Mouse (Mus musculus) inflammation-experienced regulatory T-cells, adult 6 months (primary cell): ENCODE data around the gene Etl4. TPM values are rescaled to one million over a fixed set of nuclear protein-coding genes. Genes with fewer than 3 reads are reported as not detected.

Experiments
- ATAC-seq: one replicate; pipeline ENCODE4 v1.8.0; 2017
- polyA plus RNA-seq, 3 experiments: library from polyadenylated mRNA; unstranded; fragments of 100-300 nt; shearing (Covaris generic); gene quantifications; one replicate each; pipeline ENCODE4 v1.2.1; 2017

Etl4 gene
- polyA plus RNA-seq, 3 experiments from 2014 or later, result 0.40 TPM; not detected in 2

DNA sequence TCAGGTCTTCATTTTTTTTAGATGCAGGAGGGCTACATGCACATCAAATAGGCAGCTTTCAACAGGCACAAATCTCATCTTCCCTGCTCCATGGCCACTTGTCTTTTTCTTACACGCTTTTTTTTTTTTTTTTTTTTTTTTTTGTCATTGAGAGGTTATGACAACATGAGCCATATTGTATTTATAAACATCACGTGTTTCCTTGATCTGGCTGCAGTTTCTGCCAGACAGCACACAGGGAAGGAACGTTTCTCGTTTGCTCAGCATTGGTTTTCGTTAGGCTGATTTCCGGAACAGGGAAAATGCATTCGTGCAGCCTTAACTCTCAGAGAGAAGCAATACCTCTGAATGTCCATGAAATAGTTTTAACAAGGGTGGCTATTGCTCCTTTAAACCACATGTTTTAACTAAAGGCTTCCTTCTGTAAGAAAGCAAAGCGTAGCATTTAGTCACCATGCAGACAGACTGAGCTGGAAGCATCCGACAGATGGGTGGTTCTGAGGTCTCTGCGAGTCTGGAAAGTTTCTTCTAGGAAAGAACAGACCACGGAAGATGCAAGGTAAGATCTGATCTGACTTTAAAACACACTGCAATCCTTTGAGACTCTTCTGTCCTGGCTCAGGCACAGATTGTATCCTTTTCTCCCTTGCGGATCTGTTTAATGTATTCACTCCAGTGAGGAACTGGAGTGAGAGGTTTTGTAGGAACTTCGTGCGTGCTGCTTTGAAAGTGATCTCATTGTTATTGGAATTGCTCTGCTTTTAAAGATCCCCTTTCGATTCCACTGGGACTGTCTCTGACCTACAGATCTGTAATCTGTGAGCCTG is 812.8 kb downstream of the Etl4 start:
- ATAC-seq, result no peak

DNA sequence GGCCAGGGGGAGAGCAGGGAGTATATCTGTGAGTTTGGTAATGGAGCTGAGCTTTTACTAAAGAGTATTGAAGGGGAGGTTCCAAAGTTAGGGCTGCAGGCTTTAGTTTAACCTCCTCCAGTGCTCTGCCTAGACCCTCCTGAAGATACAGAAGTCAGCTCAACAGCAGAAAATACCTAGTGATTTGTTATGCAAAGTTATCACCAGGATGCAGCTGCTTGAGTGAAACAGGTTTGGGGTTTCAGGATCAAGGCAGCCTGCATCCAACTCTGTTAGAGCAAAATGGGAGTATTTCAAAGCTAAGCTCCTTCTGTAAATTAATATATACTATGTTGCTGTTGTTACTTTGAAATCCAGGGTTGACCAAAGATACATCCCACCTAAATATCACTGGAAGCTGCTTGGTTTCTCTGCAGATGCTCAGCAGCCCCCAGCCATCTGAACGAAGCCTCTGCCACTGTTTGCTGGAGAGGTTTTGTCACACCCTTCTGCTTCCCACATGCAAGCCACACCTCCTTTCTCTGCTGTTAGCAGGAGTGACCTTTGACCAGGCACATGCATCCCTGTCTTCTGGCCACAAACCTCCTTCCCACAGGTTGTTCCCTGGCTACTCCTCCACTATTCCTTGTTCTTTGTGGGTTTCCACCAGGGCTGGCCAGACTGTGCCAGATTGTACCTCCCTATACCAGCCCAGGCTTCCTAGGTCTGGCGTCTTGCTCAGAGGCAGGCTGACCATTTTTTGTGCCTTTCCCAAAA is 814.6 kb downstream of the Etl4 start:
- no peak for ATAC-seq

GRCm38 (mm10) chr2:20726974-20727373 is 817.4 kb downstream of the Etl4 start:
- no peak for ATAC-seq

DNA sequence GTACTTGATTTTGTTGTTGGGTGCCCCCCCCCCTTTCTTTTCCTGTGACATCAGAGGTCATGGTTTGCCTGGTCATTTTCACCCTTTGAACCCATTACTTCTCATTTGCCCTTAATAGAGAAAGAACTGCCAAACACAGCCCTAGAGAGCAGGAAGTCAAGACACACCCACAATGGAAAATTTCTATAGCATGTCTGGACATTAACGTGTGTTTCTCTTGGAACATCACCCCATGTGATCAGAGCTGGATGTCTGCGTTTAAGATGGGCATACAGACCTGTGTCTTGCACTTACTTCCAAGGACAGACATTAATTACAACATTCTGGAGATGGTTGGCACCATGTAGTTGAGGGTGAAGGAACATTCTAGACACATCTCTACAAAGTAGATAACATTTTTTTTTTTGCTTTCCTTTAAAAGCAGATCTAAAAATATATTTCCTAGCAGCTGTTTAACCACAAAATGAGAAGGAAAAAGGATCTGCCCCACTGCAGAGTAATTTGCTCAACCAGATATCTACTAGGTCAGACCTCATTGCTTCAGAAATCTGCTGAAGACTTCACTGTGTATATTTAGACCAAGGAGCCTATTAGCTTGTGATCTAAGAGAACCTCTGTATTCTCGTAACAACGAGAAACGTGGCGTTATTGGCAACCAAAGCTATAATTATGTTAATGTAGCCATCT is 818.3 kb downstream of the Etl4 start:
- ATAC-seq, result no peak

GRCm38 (mm10) chr2:20735444-20735843 is 825.9 kb downstream of the Etl4 start:
- ATAC-seq, result no peak

DNA sequence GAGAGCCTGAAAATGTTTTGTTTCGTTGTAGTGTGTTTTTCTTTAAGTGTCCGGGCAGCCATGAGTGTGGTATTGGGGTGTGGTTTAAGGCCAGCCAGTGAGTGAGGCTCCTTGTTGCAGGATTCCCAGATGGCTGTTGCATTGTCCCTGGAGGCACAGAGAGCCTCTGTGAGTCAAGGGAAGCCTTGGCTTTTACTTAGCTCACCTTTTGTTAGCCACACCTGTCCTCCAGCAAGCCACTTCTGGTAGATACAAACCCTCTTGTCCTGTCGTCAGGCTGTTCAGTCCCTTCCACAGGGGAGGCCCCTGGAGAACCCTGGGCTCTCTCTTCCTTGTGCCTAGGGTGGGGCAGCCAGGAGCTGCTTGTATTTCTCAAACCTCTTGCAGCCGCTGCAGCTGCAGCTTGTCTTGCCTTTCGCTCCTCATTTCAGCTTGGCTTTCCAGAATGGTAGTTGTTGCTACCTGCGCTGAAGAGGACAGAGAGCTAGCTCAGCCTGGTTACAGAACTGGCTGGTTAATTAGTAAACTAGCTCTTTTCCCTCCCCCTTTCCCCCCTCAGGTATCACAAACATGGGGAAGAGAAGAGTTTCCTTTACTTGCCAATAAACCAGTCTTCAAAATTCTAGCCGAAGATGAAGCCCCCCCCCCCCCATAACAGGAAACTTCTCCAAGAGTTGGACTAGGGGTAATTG is 826.9 kb downstream of the Etl4 start:
- ATAC-seq, result no peak

DNA sequence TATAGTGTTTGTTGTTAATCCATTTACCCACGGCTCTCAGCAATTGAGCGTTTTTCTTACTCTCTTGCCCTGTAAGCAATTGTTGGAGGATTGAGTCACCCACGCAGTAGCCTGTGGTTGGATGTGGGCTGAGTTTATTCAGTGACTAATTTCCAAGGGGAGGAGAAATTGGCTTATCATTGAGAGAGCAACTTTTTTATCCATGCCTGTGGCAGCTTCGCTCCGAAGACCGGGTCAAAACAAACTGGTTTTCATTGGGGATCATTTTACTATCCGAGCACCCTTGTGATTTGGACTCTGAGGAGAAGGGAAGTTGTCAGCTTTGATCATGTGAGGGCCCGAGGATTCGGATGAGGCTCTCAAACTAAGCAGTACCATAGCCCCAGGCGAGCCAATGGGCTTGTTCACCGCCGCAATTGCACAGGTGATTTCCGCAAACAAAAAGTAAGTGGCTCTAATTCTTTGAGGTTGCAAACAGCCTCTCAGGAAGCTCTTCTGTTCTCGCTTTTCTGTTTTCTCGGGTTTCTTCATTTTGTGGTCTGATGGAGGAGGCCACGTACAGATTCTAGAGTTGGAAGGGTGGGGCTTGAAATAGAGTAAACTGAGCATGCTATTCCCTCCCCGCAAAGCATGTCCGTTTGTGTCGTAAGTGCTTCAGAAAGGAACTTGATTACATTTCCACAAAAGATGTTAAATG is 827.7 kb downstream of the Etl4 start:
- no peak for ATAC-seq

DNA sequence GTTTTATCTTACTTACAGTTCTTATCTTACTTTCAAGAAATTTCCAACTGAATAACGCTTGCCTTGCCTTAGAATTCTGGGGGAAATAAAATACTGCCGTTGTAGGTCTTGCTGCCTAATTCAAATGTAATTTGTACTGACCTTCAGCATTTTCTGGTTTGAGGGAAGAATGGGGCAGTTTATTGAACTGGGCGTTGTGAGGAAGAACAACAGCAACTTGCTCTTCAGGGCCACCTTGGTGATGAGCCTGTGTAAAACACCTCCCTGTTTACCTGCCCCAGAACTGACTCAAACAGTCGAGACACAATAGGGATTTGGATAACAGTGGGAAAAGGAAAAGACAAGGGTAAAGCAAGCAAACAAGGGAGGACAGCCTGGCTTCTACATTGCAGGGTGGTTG is 828.3 kb downstream of the Etl4 start:
- ATAC-seq, result no peak

DNA sequence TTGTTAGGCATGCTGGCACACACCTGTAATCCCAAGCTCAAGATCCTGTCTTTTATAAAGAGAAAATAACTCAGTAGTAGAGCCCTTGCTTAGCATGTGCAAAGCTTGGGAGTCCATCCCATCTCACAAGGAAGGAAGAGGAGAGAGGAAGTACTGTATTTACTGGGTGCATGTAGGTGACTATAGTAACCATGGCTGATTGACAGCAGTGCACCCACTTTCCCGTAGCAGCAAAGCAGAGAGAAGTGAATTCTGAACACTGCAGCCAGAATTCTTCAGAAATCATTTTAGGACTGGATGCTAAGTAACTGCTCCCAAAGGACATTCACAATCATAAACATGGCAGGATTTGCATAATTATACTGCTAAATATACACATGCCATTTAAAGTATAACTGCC is 838.1 kb downstream of the Etl4 start:
- ATAC-seq, result no peak

DNA sequence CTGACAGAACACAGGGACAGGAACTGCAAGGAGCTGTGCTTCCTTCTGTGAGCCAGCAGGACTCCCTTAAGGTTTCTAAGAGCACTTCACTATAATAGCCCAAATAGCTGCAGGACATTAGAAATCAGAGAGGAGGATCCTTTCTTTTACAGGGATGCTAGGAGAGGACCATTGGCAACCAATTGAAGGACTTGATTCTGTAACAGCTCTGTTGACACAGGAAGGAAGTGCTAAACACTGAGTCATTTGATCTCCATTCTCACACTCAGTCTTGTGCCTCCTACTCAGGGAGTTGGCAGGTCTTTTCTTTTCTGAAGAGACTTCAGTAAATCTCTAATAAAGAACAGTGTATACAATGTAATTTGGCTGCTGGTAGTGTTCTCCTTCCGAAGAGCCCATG is 838.9 kb downstream of the Etl4 start:
- ATAC-seq, result no peak

GRCm38 (mm10) chr2:20749687-20750086 is 840.1 kb downstream of the Etl4 start:
- ATAC-seq, result no peak

DNA sequence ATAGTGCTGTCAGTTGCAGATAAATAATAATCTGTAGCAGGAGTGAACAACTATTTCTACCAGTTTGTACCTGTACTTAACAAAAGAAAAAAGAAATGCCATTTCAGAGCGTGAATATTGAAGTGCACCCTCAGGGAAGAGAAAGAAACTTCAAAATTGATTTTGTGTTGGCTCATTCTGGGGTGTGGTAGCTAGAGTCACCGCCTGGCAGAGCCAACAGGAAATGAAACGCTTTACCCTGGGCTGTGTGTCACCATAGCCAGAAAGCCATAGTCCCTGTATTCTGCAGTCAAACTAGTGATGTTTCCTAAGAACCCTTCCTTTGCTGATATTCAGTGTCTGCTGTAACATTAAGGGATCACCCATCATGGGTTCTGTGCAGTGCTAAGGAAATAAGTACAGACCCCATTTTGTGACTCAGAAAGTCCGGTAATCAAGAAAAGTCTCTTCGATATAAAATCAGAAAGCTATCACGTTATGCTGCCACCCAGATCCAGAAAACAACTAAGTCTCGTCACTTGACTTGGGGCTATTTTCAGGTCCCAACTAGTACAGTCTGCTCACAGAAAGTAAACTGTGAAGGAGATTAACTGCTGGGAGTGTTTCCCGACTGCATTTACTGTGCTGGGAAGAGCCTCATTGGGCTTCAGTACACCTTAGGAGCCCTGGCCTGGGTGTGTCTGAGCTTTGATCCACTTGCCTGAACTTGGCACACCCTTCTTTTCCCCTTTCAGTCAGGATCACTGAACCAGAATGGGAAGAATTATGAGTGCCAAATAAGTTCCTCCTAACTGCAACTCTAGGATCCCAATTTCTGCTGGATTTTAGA is 843.9 kb downstream of the Etl4 start:
- ATAC-seq, result no peak

DNA sequence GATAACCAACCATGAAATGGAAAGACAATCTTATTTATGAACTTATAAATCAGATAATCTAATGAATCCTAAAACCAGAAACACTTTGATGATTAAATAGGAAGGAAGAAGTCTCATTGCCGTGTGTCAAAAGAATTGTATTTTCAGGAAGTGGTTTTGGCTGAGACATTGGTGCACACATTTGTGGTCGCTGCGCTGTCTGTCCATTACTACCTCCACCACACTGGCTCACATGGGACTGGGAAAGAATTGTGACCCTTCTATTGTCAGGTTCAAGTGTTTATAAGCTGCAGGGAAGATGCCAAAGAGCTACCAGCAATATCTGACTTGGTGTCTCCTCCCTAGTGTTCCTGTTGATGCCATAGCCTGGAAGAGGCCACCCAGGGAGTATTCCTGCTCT is 847.4 kb downstream of the Etl4 start:
- no peak for ATAC-seq

DNA sequence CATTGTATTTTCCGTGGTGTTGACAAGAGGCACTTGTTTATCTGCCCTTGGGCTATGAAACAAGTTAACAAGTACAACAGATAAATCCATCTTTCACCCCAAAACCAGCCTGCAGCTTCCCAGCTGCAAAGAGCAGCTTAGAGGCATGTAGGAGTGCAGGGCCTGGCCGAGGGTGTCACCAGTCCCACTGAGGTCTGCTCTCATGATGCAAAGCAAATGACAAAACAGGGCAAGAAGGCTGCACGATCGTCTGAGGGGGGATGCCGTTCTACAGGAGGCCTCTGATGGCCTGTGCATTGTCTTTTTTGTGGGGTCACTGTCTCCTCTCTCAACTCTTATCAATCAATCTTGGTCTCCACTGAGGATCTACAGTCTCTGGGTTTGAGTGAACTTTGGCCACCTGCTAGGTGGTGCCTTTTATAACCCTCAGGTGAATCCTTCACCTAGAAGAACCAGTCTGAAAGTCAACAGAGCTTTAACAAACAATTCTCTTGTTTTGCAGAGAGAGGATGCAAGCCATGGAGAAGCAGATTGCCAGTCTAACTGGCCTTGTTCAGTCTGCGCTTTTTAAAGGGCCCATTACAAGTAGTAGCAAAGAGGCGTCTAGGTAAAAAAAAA is 849.6 kb downstream of the Etl4 start:
- no peak for ATAC-seq

GRCm38 (mm10) chr2:20761320-20761719 is 851.7 kb downstream of the Etl4 start:
- ATAC-seq, result no peak

- ATAC-seq, result no peak
Observed at GRCm38 (mm10) chr2:20761751-20762150, 852.2 kb downstream of the Etl4 start.

- no peak for ATAC-seq
Observed at GRCm38 (mm10) chr2:20763511-20764212, 854.1 kb downstream of the Etl4 start.

DNA sequence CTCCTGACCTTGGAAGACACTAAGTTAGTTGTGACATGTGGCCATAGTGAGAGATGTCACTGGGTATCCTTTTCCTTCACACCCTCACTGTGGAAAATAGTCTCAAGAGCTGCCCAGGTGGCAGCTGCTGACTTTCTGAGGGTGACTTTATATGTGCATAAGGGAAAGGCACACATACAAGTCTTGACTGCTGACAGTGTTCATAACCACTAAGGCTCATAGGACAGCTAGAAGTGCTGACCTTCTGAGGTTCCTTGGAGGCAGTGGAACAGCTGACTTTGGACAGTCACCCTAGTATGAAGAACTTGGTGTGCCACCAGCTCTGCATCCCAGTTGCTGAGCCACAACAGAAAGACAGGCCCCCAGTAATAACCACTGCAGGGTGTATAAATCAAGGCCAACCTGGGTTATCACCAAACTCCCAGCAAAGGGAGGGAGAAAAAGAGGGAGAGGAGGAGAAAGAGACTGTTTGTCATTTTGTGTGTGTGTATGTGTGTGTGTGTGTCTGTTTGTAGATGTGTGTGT is 855.0 kb downstream of the Etl4 start:
- ATAC-seq, result no peak

DNA sequence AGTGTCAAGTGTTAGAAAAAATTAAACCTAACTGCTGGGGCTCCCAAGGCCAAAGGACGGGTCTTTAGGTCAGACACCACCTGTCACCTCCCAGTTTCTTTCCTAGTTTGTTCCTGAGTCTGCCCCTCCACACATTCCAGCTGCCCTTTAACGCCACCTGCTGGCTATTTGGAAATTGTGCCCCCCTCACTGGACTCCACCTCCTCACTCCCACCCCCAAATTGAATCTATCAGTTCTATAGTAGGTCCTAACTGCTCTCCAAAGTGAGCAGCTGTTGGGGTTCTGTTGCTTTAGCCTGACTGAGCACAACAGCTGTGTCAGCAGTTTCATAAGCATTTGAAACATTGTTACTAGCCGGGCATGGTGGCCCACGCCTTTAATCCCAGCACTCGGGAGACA is 859.1 kb downstream of the Etl4 start:
- no peak for ATAC-seq

DNA sequence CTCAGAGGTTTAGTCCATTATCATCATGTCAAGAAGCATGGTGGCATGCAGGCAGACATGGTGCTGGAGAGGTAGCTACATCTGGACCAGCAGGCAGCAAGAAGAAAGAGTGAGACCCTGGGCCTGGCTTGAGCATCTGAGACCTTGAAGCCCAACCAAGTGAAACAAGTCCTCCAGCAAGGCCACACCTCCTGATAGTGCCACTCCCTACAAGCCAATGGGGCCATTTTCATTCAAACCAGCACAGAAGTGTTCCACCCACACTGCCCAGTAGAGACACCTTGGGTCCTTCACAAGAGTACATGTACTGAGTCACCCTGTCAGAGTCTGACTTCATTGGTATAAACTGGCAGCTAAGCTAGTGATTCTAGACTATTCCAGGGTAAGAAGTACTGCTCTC is 860.6 kb downstream of the Etl4 start:
- no peak for ATAC-seq
